Comparison of ENCODE assay signal across 18 mouse cellular contexts in genomic region chr9:56624923-56625322, GRCm38 (mm10).
DNase-seq lines count a peak whose midpoint lies in the region; ATAC-seq and TF ChIP-seq lines count a peak whose summit lies in the region.
"Had no signal": no experiment of that assay in that cellular context is flagged by ENCODE, and none has a peak within 500 bp of the region (broad histone marks: within the 10 kb centered on the region; RNA-seq: fewer than 3 reads in every experiment).

No protein-coding gene starts in this region.

- peaks cover 21% of the 10 kb centered on the region for H3K4me1 ChIP-seq in forebrain, embryonic 15.5 days
- peaks cover 17% of the 10 kb centered on the region for H3K4me1 ChIP-seq in forebrain, embryonic 16.5 days (replicated peaks; ENCODE audit: control insufficient read depth, insufficient read depth, low read length)
- H3K4me1 ChIP-seq in kidney, postnatal 0 days (replicated peaks; ENCODE audit: insufficient read depth, low read length) = no peaks in the 10 kb centered on the region
- H3K4me1 ChIP-seq in limb, embryonic 12.5 days (replicated peaks) = peaks cover 27% of the 10 kb centered on the region
- H3K4me1 ChIP-seq in neural tube, embryonic 15.5 days = peaks cover 37% of the 10 kb centered on the region

- DNase-seq in kidney, postnatal 0 days (ENCODE audit: low spot score) = peak; percentile 47
- no peak for DNase-seq in kidney, postnatal 14 days
- DNase-seq in ZHBTc4 (ENCODE audit: low read depth, low spot score) = peak; percentile 64
- DNase-seq in adrenal gland, postnatal 4 days (ENCODE audit: low spot score in 2 of 2) = no peak
- DNase-seq: adrenal gland, adult 8-10 months; B cell, adult 2 months; cerebellum, adult 8-10 months; gastrocnemius, adult 2 months; kidney, adult 18-20 months; right cerebral cortex, adult 18-20 months had no signal

- peaks cover 5% of the 10 kb centered on the region; the same call in 1 of the 2 replicates for H3K36me3 ChIP-seq in forebrain, embryonic 15.5 days
- 0 out of 2 replicates have a peak, but pooled peaks cover 2% of the 10 kb centered on the region for H3K36me3 ChIP-seq in forebrain, embryonic 16.5 days (ENCODE audit: control insufficient read depth, insufficient read depth)
- no peaks in the 10 kb centered on the region for H3K36me3 ChIP-seq in kidney, postnatal 0 days (ENCODE audit: insufficient read depth, low read length)
- H3K36me3 ChIP-seq in limb, embryonic 12.5 days = 0 out of 2 replicates have a peak, but pooled peaks cover under 1% of the 10 kb centered on the region
- peaks cover 9% of the 10 kb centered on the region; the same call in 1 of the 2 replicates for H3K36me3 ChIP-seq in neural tube, embryonic 15.5 days
- H3K36me3 ChIP-seq: heart, embryonic 10.5 days had no signal

- no peak overlapping the region for H3K9ac ChIP-seq in forebrain, embryonic 15.5 days (replicated peaks)
- H3K9ac ChIP-seq in forebrain, embryonic 16.5 days (replicated peaks; ENCODE audit: low read depth, low read length) = no peak overlapping the region
- no peak overlapping the region for H3K9ac ChIP-seq in kidney, postnatal 0 days (ENCODE audit: low read depth, low read length)
- H3K9ac ChIP-seq in limb, embryonic 12.5 days (replicated peaks) = no peak overlapping the region
- H3K9ac ChIP-seq in neural tube, embryonic 15.5 days (replicated peaks) = no peak overlapping the region
- H3K9ac ChIP-seq: midbrain, embryonic 15.5 days; neural tube, embryonic 13.5 days had no signal

- H3K9me3 ChIP-seq in forebrain, embryonic 15.5 days = no peaks in the 10 kb centered on the region
- no peaks in the 10 kb centered on the region for H3K9me3 ChIP-seq in forebrain, embryonic 16.5 days (ENCODE audit: control insufficient read depth, low read length)
- no peaks in the 10 kb centered on the region for H3K9me3 ChIP-seq in kidney, postnatal 0 days (replicated peaks; ENCODE audit: low read length)
- H3K9me3 ChIP-seq in limb, embryonic 12.5 days = no peaks in the 10 kb centered on the region
- H3K9me3 ChIP-seq in neural tube, embryonic 15.5 days (replicated peaks) = no peaks in the 10 kb centered on the region
- H3K9me3 ChIP-seq: heart, embryonic 10.5 days; midbrain, embryonic 15.5 days; neural tube, embryonic 13.5 days had no signal

- 44% methylated on average over 2 of the region's 2 CpGs for WGBS in forebrain, embryonic 15.5 days
- 43% methylated on average over 2 of the region's 2 CpGs for WGBS in forebrain, embryonic 16.5 days
- 51% methylated on average over 2 of the region's 2 CpGs for WGBS in kidney, postnatal 0 days
- 35% methylated on average over 2 of the region's 2 CpGs for WGBS in limb, embryonic 12.5 days
- 41% methylated on average over 2 of the region's 2 CpGs for WGBS in neural tube, embryonic 15.5 days

- no peak overlapping the region for H3K4me3 ChIP-seq in forebrain, embryonic 15.5 days
- H3K4me3 ChIP-seq in forebrain, embryonic 16.5 days (replicated peaks; ENCODE audit: low read length) = no peak overlapping the region
- H3K4me3 ChIP-seq in kidney, postnatal 0 days (replicated peaks; ENCODE audit: low read depth, low read length) = no peak overlapping the region
- H3K4me3 ChIP-seq in limb, embryonic 12.5 days (replicated peaks) = no peak overlapping the region
- no peak overlapping the region for H3K4me3 ChIP-seq in neural tube, embryonic 15.5 days (replicated peaks)
- H3K4me3 ChIP-seq: gastrocnemius, adult 2 months; heart, embryonic 10.5 days; midbrain, embryonic 15.5 days; neural tube, embryonic 13.5 days had no signal

- ATAC-seq in forebrain, embryonic 15.5 days (replicated peaks) = peak; percentile 36; the same call in 1 of the 2 replicates
- no peak for ATAC-seq in forebrain, embryonic 16.5 days
- no peak for ATAC-seq in kidney, postnatal 0 days (replicated peaks; ENCODE audit: low FRiP score, low read depth)
- peak; percentile 61; the same call in 1 of the 2 replicates for ATAC-seq in limb, embryonic 12.5 days (ENCODE audit: insufficient number of reproducible peaks, insufficient read depth, low FRiP score, low TSS enrichment, low read depth)
- ATAC-seq in neural tube, embryonic 15.5 days (ENCODE audit: low FRiP score) = no peak
- ATAC-seq: midbrain, embryonic 15.5 days had no signal

- peaks cover 14% of the 10 kb centered on the region for H3K27me3 ChIP-seq in forebrain, embryonic 15.5 days
- peaks cover 17% of the 10 kb centered on the region for H3K27me3 ChIP-seq in forebrain, embryonic 16.5 days (replicated peaks; ENCODE audit: control insufficient read depth, insufficient read depth, low read length)
- H3K27me3 ChIP-seq in kidney, postnatal 0 days (ENCODE audit: insufficient read depth, low read length) = peaks cover 6% of the 10 kb centered on the region; the same call in 1 of the 2 replicates
- peaks cover 56% of the 10 kb centered on the region for H3K27me3 ChIP-seq in limb, embryonic 12.5 days
- H3K27me3 ChIP-seq in neural tube, embryonic 15.5 days (replicated peaks) = no peaks in the 10 kb centered on the region
- H3K27me3 ChIP-seq: midbrain, embryonic 15.5 days had no signal

- H3K4me2 ChIP-seq in forebrain, embryonic 15.5 days (replicated peaks) = no peak overlapping the region
- no peak overlapping the region for H3K4me2 ChIP-seq in forebrain, embryonic 16.5 days (ENCODE audit: low read length)
- H3K4me2 ChIP-seq in kidney, postnatal 0 days (ENCODE audit: low read length) = no peak overlapping the region
- H3K4me2 ChIP-seq in limb, embryonic 12.5 days = no peak overlapping the region
- H3K4me2 ChIP-seq in neural tube, embryonic 15.5 days = no peak overlapping the region
- H3K4me2 ChIP-seq: midbrain, embryonic 15.5 days; neural tube, embryonic 13.5 days had no signal

- no peak overlapping the region for H3K27ac ChIP-seq in forebrain, embryonic 15.5 days (replicated peaks)
- no peak overlapping the region for H3K27ac ChIP-seq in forebrain, embryonic 16.5 days (ENCODE audit: low read length)
- no peak overlapping the region for H3K27ac ChIP-seq in kidney, postnatal 0 days
- peak overlapping the region; percentile 35; the same call in 1 of the 2 replicates for H3K27ac ChIP-seq in limb, embryonic 12.5 days
- H3K27ac ChIP-seq in neural tube, embryonic 15.5 days (replicated peaks) = no peak overlapping the region
- H3K27ac ChIP-seq: gastrocnemius, adult 2 months; heart, embryonic 10.5 days; midbrain, embryonic 15.5 days; neural tube, embryonic 13.5 days; stomach, postnatal 0 days had no signal

- TF ChIP-seq CTCF in kidney, postnatal 0 days (IDR thresholded peaks at IDR 0.05; ENCODE audit: low read depth) = no peak

Comparison
In these comparisons a context has a peak if more than half of its experiments do, and no peak if none do; other contexts are left out.
1. ATAC-seq: peak in forebrain, embryonic 15.5 days (single experiment) and limb, embryonic 12.5 days (single experiment); none in forebrain, embryonic 16.5 days (single experiment), kidney, postnatal 0 days (single experiment) and neural tube, embryonic 15.5 days (single experiment).
2. DNase-seq: peak in kidney, postnatal 0 days (single experiment) and ZHBTc4 (single experiment); none in kidney, postnatal 14 days (single experiment) and adrenal gland, postnatal 4 days (0 of 2).